Mouse (Mus musculus) myocyte (in vitro differentiated cells): ENCODE data around the gene Cyp2g1.

Source experiments
- MAX ChIP-seq: IDR thresholded peaks from one replicate; pipeline ENCODE4 v1.6.1; 2011; ENCODE audit warnings: low read depth, mild to moderate bottlenecking, control low read depth
- POLR2A ChIP-seq: IDR thresholded peaks from one replicate; pipeline ENCODE4 v1.6.1; 2011; ENCODE audit warnings: low read depth, mild to moderate bottlenecking, control low read depth, moderate library complexity; ENCODE audit not compliant: insufficient read length

GRCm38 (mm10) chr7:26800996-26801395, 7.7 kb upstream of the Cyp2g1 start:
- TF ChIP-seq POLR2A = no peak
- TF ChIP-seq MAX = no peak
